Mouse (Mus musculus): ENCODE measurements at regions not wholly inside any gene's neighbourhood (a gene's known extent, or its start where the extent isn't known, plus 50 kb on each side); places are given as distances from the start of the nearest gene placed in this dataset.

GRCm38 (mm10) chr7:37096291-37096690 is 398.4 kb downstream of the Tshz3 start:
- no peak for DNase-seq

- peak; percentile 17 for DNase-seq
These were observed 401.0 kb downstream of the Tshz3 start for GRCm38 (mm10) chr7:37098950-37099349.

- DNase-seq: no peak
These were observed 406.8 kb downstream of the Tshz3 start for GRCm38 (mm10) chr7:37104671-37105070.

- DNase-seq: peak; percentile 53
These were observed 413.2 kb downstream of the Tshz3 start for GRCm38 (mm10) chr7:37111071-37111470.

GRCm38 (mm10) chr7:37120776-37121175 is 422.9 kb downstream of the Tshz3 start:
- no peak for DNase-seq

DNA sequence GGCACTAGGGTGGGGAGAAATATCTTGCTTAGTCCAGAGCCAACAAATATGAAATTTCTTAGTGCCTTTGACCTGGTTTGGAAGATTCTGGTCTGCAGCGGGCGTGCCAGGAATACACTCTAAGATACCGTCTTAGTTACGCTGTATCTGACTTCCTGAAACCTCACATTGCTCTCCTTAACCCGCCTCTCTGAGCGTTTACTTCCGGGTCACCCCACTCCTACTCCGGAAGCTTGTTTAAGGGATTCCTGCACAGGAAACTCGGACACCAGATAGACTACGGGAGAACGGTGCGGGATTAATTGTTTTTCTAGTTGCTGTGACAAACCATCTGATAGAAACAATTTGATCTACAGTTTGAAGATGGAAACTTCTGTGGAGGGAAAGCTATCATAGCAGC is 442.3 kb downstream of the Tshz3 start:
- DNase-seq: no peak

DNA sequence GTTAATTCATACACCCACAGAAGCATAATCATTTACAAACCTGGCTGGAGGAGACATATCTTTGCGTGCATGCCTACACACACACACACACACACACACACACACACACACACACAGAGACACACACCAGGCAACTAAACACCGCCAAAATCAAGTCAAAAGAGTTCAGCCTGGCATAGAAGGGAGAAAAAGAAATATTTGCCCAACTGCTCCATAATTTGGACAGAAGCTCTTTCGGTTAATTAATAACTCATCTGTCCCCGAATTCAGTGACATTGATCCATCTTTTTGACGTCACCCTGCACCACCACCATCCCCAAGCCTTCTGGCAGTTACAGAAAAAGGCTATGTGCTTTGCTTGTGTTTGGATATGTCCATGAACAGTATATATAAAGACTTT is 444.9 kb downstream of the Tshz3 start:
- DNase-seq: no peak

DNA sequence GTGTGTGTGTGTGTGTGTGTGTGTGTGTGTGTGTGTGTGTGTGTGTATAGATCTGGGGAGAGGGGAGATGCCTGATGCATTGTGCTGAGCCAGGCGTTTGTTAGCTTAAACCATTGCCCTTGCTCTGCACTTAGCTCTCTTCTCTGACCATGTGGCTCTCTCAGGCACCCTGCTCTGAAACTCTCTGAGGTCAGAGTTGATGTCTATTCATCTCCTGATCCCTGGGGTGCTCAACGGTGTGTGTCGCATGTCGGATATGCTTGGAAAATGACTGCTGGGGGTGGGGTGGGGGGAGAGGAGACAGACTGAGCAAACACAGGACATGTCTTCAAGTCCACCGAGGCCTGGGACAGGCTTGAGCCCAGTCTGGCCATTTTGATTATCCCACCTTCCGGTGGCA is 446.4 kb downstream of the Tshz3 start:
- DNase-seq: peak; percentile 20

DNA sequence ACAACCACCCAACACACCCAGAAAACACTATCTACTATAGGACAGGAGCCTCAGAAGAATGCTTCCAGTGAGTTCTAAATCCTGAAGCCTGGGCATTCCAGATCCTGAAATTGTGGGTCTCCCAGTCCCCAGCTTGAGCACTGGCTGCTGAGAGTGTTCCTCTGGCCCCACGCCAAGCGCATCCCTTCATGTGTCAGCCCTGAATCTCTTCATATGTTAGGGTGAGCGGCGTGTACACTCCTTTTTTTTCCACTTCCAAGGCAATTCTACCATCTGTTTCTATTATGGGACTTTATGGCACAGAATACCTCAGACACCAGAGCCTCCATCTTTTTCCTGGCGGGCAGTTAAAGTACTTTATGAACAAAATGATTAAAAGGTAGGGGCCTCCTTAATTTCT is 451.8 kb downstream of the Tshz3 start:
- no peak for DNase-seq

DNA sequence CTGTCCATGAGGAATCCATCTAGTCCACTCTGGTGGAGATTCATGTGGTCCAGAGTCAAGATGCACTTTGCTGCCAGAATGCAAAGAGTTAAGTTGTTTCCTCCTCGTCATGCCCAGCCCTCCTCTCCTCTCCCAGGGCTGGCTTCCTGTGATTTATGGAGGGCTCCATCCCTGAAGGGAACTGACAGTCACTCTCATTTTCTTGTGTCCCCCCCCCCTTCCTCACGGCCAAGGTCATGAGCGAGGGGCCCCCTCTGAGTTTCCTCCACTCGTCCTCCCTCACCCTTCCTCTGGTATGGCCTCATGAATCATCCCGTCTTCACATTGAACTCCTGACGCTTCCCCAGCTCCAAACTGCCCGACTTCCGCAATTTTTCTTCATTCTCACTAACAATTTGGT is 461.9 kb downstream of the Tshz3 start:
- peak; percentile 31 for DNase-seq

DNA sequence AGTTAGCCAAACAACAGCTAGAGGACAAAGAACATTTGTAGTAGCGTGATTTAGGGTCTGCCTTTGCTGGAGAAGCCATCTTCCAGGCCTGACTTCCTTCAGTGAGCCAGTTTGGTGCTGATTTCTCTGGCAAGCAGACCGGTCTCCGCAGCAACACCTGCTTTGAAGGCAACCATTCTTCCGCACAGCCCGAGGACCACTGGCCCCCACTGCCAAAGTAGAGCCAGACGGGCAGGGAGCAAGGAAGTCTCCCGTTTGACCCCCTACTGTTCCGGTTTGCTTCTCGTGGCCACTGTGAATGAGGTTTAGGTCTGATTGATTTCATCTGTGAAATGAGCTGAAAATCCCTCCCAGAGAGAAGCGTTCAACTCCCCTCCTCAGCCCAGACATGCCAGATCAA is 471.0 kb downstream of the Tshz3 start:
- DNase-seq: peak; percentile 38

- no peak for DNase-seq
These were observed 477.8 kb downstream of the Tshz3 start for GRCm38 (mm10) chr7:37175746-37176145.

- peak; percentile 58 for DNase-seq
These were observed 480.3 kb downstream of the Tshz3 start for GRCm38 (mm10) chr7:37178256-37178655.

- peak; percentile 29 for DNase-seq
These were observed 482.0 kb downstream of the Tshz3 start for GRCm38 (mm10) chr7:37179907-37180306.

DNA sequence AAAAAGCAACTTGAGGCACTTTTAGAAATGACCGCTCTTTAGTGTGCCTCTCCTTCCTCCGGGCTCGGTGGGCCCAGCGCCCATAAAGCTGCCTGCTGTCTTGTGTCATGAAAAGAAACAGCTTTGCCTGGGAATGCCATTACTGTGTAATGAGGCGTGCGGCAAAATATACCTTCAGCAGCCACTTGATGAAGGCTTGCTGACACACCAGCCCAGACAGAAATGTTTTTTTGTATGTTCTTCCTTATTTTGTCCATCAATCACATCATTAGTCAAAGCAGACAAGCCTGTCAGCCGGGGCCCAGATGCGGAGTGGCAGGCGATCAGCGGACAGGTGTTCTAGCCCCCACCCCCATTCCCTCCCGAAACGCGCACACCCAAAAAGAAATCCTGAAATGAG is 482.5 kb downstream of the Tshz3 start:
- DNase-seq: peak; percentile 65

GRCm38 (mm10) chr7:37181109-37181508 is 483.2 kb downstream of the Tshz3 start:
- DNase-seq: no peak

DNA sequence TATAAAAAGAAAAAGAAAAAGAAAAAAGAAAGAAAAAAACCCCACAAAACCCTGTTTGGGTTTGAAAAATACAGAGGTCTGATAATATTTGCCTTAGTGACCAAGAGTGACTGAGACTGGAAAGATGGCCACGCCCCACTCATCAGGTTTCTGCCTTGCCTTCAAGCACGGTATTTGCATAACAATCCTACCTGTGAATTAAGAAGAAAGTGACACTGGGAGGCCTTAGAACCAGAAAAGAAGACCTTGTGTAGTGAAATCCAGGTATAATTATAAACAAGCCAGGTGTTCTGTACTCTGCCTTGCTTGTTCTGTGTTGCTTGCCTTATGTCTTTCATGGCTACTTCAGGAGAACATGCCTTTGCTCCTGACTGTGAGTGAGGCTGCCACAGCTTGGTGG is 494.6 kb downstream of the Tshz3 start:
- no peak for DNase-seq

DNA sequence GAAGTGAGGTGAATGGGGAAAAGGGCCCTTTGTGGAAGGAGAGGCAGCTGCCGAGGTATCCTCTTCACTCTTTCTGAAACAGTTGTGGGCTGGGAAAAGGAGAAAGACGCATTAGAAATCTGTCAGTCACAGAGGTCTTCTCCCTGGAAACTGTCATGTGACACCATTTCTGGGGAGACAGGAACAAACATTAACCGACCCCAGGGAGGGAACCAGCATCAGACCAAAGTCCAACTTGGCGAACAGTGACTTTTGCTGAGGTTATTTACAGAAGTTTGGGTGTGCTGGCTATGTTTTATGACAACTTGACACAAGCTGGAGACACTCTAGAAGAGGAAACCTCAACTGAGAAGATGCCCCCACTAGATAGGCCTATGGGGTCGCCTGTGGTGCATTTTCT is 506.9 kb downstream of the Tshz3 start:
- DNase-seq: no peak

DNA sequence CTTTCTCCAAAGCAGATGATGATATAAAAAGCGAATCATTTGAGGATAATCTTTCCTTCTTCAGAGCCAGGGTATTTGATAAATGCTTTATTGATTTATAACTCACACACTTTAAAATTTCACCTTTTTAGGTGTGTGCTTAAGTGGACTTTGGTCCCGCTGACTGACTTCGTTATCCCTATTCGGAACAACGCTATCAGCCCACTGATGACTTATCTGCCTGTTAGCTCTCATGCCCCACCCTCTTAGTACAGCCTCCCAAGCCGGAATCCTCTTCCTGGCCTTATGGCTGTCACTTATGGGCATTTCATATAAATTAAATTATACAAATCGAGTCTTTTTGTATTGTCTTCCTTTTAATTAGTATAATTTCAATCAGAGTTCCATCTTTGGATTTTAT is 510.4 kb downstream of the Tshz3 start:
- no peak for DNase-seq

DNA sequence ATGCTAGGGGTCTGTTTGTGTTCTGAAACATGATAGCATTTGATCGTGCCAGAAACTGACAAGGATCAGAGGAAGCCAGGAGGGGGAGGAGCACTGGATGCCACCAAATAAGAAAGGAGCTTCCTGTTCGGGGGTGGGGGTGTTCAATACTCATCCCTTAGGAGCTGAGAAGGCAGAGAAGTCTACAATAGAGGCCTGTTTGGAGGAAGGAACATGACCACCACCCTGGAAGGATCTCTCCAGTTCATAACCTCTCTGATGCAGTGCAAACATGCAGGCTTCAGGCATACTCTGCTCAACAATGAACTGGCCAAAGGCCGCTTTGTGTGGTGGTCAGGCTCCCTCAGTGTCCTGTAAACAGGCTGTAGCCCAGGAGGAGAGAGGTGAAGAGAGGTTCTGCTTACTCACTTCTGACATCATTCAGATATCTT is 515.8 kb downstream of the Tshz3 start:
- DNase-seq: peak; percentile 50

- DNase-seq: no peak
These were observed 517.6 kb downstream of the Tshz3 start for GRCm38 (mm10) chr7:37215498-37215897.

- DNase-seq: no peak
These were observed 522.6 kb downstream of the Tshz3 start for GRCm38 (mm10) chr7:37220476-37220875.

DNA sequence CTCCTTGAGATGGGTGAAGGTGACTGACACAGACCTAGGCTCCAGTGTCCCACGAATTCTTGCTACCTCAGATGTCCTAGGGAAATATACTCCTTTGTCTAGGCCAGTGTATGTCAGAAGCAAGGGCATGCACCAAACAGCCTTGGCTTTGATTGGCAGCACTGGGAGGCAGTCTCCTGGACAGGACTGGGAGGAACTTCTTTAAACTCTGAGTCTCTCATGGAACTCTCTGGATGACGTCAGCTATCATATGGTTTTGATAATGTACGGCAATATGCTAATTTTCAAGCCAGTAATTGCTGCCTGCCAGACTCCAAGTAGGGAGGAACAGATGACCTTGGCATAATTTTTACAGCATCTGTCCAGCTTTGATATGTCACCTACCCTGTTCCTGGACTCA is 528.5 kb downstream of the Tshz3 start:
- peak; percentile 49 for DNase-seq

- no peak for DNase-seq
These were observed 532.9 kb downstream of the Tshz3 start for GRCm38 (mm10) chr7:37230641-37231347.

DNA sequence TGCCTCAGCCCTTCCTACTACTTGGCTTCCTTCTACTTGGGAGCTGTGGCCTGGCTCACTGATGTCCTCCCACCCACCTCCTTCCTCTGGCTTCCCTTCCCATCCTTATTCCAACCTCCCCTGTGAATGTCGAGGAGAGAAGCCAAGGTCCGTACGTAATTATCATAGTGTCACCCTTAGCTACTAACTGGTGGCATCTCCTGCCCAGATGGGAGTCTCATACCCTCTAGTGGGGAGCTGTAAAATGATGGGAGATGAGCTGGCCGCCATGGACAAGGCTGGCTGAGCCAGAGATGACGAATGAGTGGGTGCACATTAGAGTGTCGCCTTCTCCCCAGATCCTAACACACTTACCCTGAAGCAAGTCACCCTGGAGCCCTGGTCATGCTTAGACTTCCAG is 532.6 kb downstream of the Zfp536 start:
- DNase-seq: no peak

Data from embryo, embryonic 11 days (tissue).